Mouse (Mus musculus) small intestine, adult 2 months (tissue): ENCODE results near the gene Pigr.

Source experiments
- CTCF ChIP-seq: fragments of 200-500 bp; IDR thresholded peaks from 2 replicates; pipeline ENCODE4 v1.5.1; 2012; ENCODE audit warnings: low read depth, mild to moderate bottlenecking, control low read depth, inconsistent platforms, low read length, moderate library complexity, mixed read lengths; ENCODE audit not compliant: insufficient replicate concordance, insufficient read length; ENCODE audit errors: extremely low read depth
- POLR2A ChIP-seq: fragments of 200-500 bp; IDR thresholded peaks from 2 replicates; pipeline ENCODE4 v1.6.1; 2012; ENCODE audit warnings: low read depth, mild to moderate bottlenecking, control low read depth, inconsistent platforms, low read length, moderate library complexity

- TF ChIP-seq POLR2A = no peak
- TF ChIP-seq CTCF = no peak
Measured at GRCm38 (mm10) chr1:130893329-130894040, 67.0 kb downstream of the Pigr start.
